Mouse (Mus musculus): ENCODE measurements around the gene Slc22a12.

Slc22a12 gene

DNA sequence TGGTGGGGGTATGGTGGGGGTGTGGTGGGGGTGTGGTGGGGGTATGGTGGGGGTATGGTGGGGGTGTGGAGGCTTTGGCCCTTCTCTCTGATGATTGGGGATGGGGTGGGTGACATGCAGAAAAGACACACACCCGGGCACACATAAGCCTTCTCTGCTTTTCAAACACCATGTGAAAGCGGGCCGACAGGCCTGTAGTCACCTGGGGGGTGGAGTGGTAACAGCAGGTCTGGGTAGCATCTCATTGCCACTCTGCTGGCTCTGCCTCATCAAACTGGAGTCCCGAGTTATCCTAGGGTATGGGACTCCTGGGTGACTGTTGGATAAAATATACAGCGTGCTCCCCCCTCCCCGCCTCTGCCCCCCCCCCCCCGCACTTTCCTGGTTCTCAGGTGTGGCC, 48.8 kb downstream of the Slc22a12 start:
- no peak for ATAC-seq (ENCODE audit: low TSS enrichment)

DNA sequence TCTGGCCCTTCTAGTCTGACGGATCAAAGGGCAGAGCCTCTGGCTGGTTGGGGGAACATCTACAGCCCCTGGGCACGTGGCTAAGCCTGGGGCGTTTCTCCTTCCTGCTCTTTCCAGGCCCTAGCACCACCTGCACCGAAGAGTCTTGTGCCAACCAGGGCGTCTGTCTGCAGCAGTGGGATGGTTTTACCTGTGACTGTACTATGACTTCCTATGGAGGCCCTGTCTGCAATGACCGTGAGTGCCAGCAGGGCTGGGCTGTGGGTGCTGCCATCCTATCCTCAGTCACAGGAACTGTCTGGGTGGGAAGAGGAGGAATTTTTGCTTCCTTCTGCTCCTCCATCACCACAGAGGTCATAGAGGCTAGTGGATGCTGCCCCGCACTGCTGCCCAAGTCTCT, 49.6 kb downstream of the Slc22a12 start:
- ATAC-seq (ENCODE audit: low TSS enrichment) = no peak

- peak; percentile 43 for ATAC-seq (ENCODE audit: low TSS enrichment)
Measured at GRCm38 (mm10) chr19:6492124-6492523, 50.7 kb downstream of the Slc22a12 start.

DNA sequence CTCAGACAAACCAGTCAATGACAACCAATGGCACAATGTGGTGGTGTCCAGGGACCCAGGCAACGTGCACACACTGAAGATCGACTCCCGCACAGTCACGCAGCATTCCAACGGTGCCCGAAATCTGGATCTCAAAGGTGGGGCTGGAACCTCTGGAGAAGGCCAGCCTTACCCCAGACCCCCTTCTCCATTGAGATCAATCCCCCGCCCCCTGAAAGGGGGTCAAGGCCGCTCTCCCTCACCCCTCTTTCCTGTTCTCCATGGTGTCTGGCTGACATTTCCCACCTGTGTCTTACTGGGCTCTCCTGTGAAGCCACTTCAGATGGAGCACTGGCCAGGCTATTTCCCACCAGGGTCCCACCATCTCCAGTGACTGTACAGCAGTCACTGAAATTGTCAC, 51.3 kb downstream of the Slc22a12 start:
- ATAC-seq (ENCODE audit: low TSS enrichment) = no peak

GRCm38 (mm10) chr19:6489030-6489429, 53.8 kb downstream of the Slc22a12 start:
- 0 out of 2 replicates have a peak, but pooled peaks have one; percentile 20 for ATAC-seq (ENCODE audit: low TSS enrichment)
